Mouse (Mus musculus): ENCODE data around the gene Gm27027.

DNA sequence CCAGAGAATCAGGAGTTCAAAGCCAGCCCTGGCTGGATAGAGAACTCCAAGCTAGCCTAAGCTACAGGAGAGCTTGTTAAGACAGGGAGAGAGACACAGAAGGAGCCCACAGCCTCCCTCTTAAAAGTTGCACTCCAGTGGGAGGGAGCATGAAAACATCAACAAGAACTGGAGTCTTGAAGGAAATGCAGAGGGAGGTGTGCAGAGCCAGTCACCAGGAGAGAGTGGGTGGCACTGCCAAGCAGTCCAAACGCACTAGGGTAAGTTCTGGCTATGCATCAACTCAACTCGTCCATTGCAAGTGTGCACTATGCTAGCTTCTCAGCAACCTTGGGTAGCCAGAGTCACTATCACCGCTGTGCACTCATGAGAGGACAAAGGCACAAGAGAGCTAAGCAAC lies 37.9 kb downstream of the Gm27027 start:
- TF ChIP-seq CTCF (IDR thresholded peaks at IDR 0.05; ENCODE audit: low read depth, low read length) (no peak), POLR2A (IDR thresholded peaks at IDR 0.05; ENCODE audit: extremely low read depth, insufficient read depth, low read length) (no peak)
